In genomic region chr5:24587200-24587577, GRCm38 (mm10) we compare ENCODE assay signal across 9 mouse cellular contexts. TPM values are rescaled to one million over a fixed set of nuclear protein-coding genes. Genes with fewer than 3 reads are reported as not detected.
DNase-seq lines count a peak whose midpoint lies in the region; ATAC-seq lines count a peak whose summit lies in the region.
"Had no signal": no experiment of that assay in that cellular context is flagged by ENCODE, and none has a peak within 500 bp of the region (broad histone marks: within the 10 kb centered on the region; RNA-seq: fewer than 3 reads in every experiment).

No protein-coding gene starts in this region.

- 15% methylated on average over 4 of the region's 4 CpGs for whole genome bisulfite sequencing in heart, embryonic 11.5 days (ENCODE audit: insufficient replicate concordance)
- 26% methylated on average over 4 of the region's 4 CpGs for WGBS in hindbrain, embryonic 14.5 days
- 33% methylated on average over 4 of the region's 4 CpGs for WGBS in midbrain, embryonic 13.5 days

- peaks cover 13% of the 10 kb centered on the region for H3K36me3 ChIP-seq in heart, embryonic 11.5 days (ENCODE audit: control insufficient read depth, insufficient read depth, low read length)
- H3K36me3 ChIP-seq in hindbrain, embryonic 14.5 days (replicated peaks; ENCODE audit: control insufficient read depth, insufficient read depth) = peaks cover 40% of the 10 kb centered on the region
- H3K36me3 ChIP-seq in midbrain, embryonic 13.5 days = peaks cover 41% of the 10 kb centered on the region

- peak overlapping the region; percentile 84 for H3K27ac ChIP-seq in heart, embryonic 11.5 days (ENCODE audit: low read depth, low read length)
- H3K27ac ChIP-seq in hindbrain, embryonic 14.5 days = peak overlapping the region; percentile 69
- peak overlapping the region; percentile 83 for H3K27ac ChIP-seq in midbrain, embryonic 13.5 days

- intact Hi-C loops in gastrocnemius, postnatal 14 days (cut with DNase I; ENCODE audit: low total_unique reads) = no loop called here

- no peak for DNase-seq in heart, adult 18-20 months
- peak; percentile 54 for DNase-seq in 416B (ENCODE audit: low read depth)
- peak; percentile 45 for DNase-seq in c-Kit-positive CD71-positive TER-119-negative erythroid progenitor cells, embryonic 14.5 days (ENCODE audit: low read depth)
- no peak for DNase-seq in hindbrain, embryonic 14.5 days (ENCODE audit: low spot score)
- no peak for DNase-seq in gastrocnemius, postnatal 14 days
- DNase-seq in cerebellum, adult 18-20 months = no peak

- no peaks in the 10 kb centered on the region for H3K27me3 ChIP-seq in heart, embryonic 11.5 days (ENCODE audit: control insufficient read depth, insufficient read depth, low read length)
- H3K27me3 ChIP-seq in hindbrain, embryonic 14.5 days (ENCODE audit: control insufficient read depth, insufficient read depth, low read length) = no peaks in the 10 kb centered on the region
- H3K27me3 ChIP-seq in midbrain, embryonic 13.5 days = 0 out of 2 replicates have a peak, but pooled peaks cover 6% of the 10 kb centered on the region

- H3K9me3 ChIP-seq in heart, embryonic 11.5 days (replicated peaks; ENCODE audit: control insufficient read depth, low read length) = no peaks in the 10 kb centered on the region
- no peaks in the 10 kb centered on the region for H3K9me3 ChIP-seq in hindbrain, embryonic 14.5 days (ENCODE audit: control insufficient read depth, low read length)
- H3K9me3 ChIP-seq in midbrain, embryonic 13.5 days = no peaks in the 10 kb centered on the region

- peaks cover 23% of the 10 kb centered on the region for H3K4me1 ChIP-seq in heart, embryonic 11.5 days (ENCODE audit: control insufficient read depth, insufficient read depth, low read length)
- H3K4me1 ChIP-seq in hindbrain, embryonic 14.5 days (replicated peaks; ENCODE audit: control insufficient read depth, insufficient read depth, low read length) = peaks cover 13% of the 10 kb centered on the region
- peaks cover 43% of the 10 kb centered on the region for H3K4me1 ChIP-seq in midbrain, embryonic 13.5 days (replicated peaks)

- H3K4me2 ChIP-seq in heart, embryonic 11.5 days = peak overlapping the region; percentile 72
- H3K4me2 ChIP-seq in hindbrain, embryonic 14.5 days (replicated peaks) = peak overlapping the region; percentile 75
- peak overlapping the region; percentile 98 for H3K4me2 ChIP-seq in midbrain, embryonic 13.5 days (replicated peaks)

- H3K4me3 ChIP-seq in heart, embryonic 11.5 days (ENCODE audit: low read depth, low read length) = peak overlapping the region; percentile 91
- H3K4me3 ChIP-seq in hindbrain, embryonic 14.5 days (replicated peaks; ENCODE audit: low read length) = peak overlapping the region; percentile 58
- peak overlapping the region; percentile 86 for H3K4me3 ChIP-seq in midbrain, embryonic 13.5 days (replicated peaks)

- ATAC-seq in heart, embryonic 11.5 days (replicated peaks; ENCODE audit: insufficient number of reproducible peaks, low FRiP score, low TSS enrichment) = peak; percentile 45; the same call in 1 of the 2 replicates
- no peak for ATAC-seq in hindbrain, embryonic 14.5 days (ENCODE audit: low FRiP score)
- peak; percentile 28 for ATAC-seq in midbrain, embryonic 13.5 days

- H3K9ac ChIP-seq in heart, embryonic 11.5 days (ENCODE audit: low read depth, low read length) = peak overlapping the region; percentile 90
- H3K9ac ChIP-seq in hindbrain, embryonic 14.5 days = peak overlapping the region; percentile 75
- peak overlapping the region; percentile 81 for H3K9ac ChIP-seq in midbrain, embryonic 13.5 days (replicated peaks)

RNA-seq across cellular contexts. Expression of gene Chpf2, which starts 0.6 kb away (rescaled TPM):
- polyA plus RNA-seq in heart, embryonic 11.5 days (2014; fragmentation: Nextera tagmentation; extraction: Ambion mirVana) = 8.1 and 9.8 TPM in 2 replicates
- 1 to 10 TPM; 5.8 to 6.9 TPM for total RNA-seq in heart, adult 18-20 months (2021)
- 14.0 and 14.4 TPM in 2 replicates for polyA plus RNA-seq in hindbrain, embryonic 14.5 days (2014; fragmentation: Nextera tagmentation; extraction: Ambion mirVana)
- 17.8 and 18.6 TPM in 2 replicates for polyA plus RNA-seq in midbrain, embryonic 13.5 days (2015; fragmentation: Nextera tagmentation; extraction: Ambion mirVana)
- total RNA-seq in gastrocnemius, postnatal 14 days (2021) = 10 to 100 TPM; 15.8 to 17.9 TPM

RNA-seq across cellular contexts. Expression of gene Abcf2, which starts 9.9 kb away (rescaled TPM):
- 75.6 and 78.6 TPM in 2 replicates for polyA plus RNA-seq in heart, embryonic 11.5 days (2014; fragmentation: Nextera tagmentation; extraction: Ambion mirVana)
- 10 to 100 TPM; 53.5 to 54.9 TPM for total RNA-seq in heart, adult 18-20 months (2021)
- 72.3 and 87.2 TPM in 2 replicates for polyA plus RNA-seq in hindbrain, embryonic 14.5 days (2014; fragmentation: Nextera tagmentation; extraction: Ambion mirVana)
- polyA plus RNA-seq in midbrain, embryonic 13.5 days (2015; fragmentation: Nextera tagmentation; extraction: Ambion mirVana) = 98.2 and 103 TPM in 2 replicates
- 10 to 100 TPM; 78.5 to 84.4 TPM for total RNA-seq in gastrocnemius, postnatal 14 days (2021)

RNA-seq across cellular contexts. Expression of gene 4931409K22Rik, which starts 30.6 kb away (rescaled TPM):
- not detected in 2 replicates for polyA plus RNA-seq in heart, embryonic 11.5 days (2014; fragmentation: Nextera tagmentation; extraction: Ambion mirVana)
- not detected for total RNA-seq in heart, adult 18-20 months (2021)
- 0.10 and 0.19 TPM in 2 replicates for polyA plus RNA-seq in hindbrain, embryonic 14.5 days (2014; fragmentation: Nextera tagmentation; extraction: Ambion mirVana)
- polyA plus RNA-seq in midbrain, embryonic 13.5 days (2015; fragmentation: Nextera tagmentation; extraction: Ambion mirVana) = 0.07 and 0.08 TPM in 2 replicates
- total RNA-seq in gastrocnemius, postnatal 14 days (2021) = not detected
- total RNA-seq: left cerebral cortex, postnatal 25 days had no signal

RNA-seq across cellular contexts. Expression of gene Smarcd3, which starts 37.0 kb away (rescaled TPM):
- 73.2 and 76.1 TPM in 2 replicates for polyA plus RNA-seq in heart, embryonic 11.5 days (2014; fragmentation: Nextera tagmentation; extraction: Ambion mirVana)
- total RNA-seq in heart, adult 18-20 months (2021) = 10 to 100 TPM; 56.5 to 59.8 TPM
- 149 and 171 TPM in 2 replicates for polyA plus RNA-seq in hindbrain, embryonic 14.5 days (2014; fragmentation: Nextera tagmentation; extraction: Ambion mirVana)
- 119 and 127 TPM in 2 replicates for polyA plus RNA-seq in midbrain, embryonic 13.5 days (2015; fragmentation: Nextera tagmentation; extraction: Ambion mirVana)
- total RNA-seq in gastrocnemius, postnatal 14 days (2021) = 100 to 1,000 TPM in 1 of 2 experiments, 10 to 100 TPM in 1; 95.1 to 113 TPM

RNA-seq across cellular contexts. Expression of gene Asb10, which starts 46.4 kb away (rescaled TPM):
- 3.2 and 3.4 TPM in 2 replicates for polyA plus RNA-seq in heart, embryonic 11.5 days (2014; fragmentation: Nextera tagmentation; extraction: Ambion mirVana)
- 10 to 100 TPM; 83.7 to 90.6 TPM for total RNA-seq in heart, adult 18-20 months (2021)
- polyA plus RNA-seq in hindbrain, embryonic 14.5 days (2014; fragmentation: Nextera tagmentation; extraction: Ambion mirVana) = 0.22 and 0.23 TPM in 2 replicates
- polyA plus RNA-seq in midbrain, embryonic 13.5 days (2015; fragmentation: Nextera tagmentation; extraction: Ambion mirVana) = 0.17 TPM in 1 of 2 replicates, not detected in the other
- total RNA-seq in gastrocnemius, postnatal 14 days (2021) = 10 to 100 TPM; 36.2 to 38.4 TPM
- total RNA-seq: left cerebral cortex, postnatal 25 days had no signal

Comparison
In these comparisons a context has a peak if more than half of its experiments do, and no peak if none do; other contexts are left out.
1. DNase-seq: peak in 416B (single experiment) and c-Kit-positive CD71-positive TER-119-negative erythroid progenitor cells, embryonic 14.5 days (single experiment); none in heart, adult 18-20 months (0 of 2), hindbrain, embryonic 14.5 days (single experiment), gastrocnemius, postnatal 14 days (single experiment) and cerebellum, adult 18-20 months (0 of 2).
2. Peak in every context shown above with its lines, with median percentiles within 50 percentile points of each other: H3K27ac ChIP-seq, H3K4me2 ChIP-seq, H3K4me3 ChIP-seq and H3K9ac ChIP-seq.